Mouse (Mus musculus): Measurements from ENCODE around the gene Dnmt3a. TPM values are rescaled to one million over a fixed set of nuclear protein-coding genes. Genes with fewer than 3 reads are reported as not detected.

Gene Dnmt3a
- polyA plus RNA-seq, 1 experiment from 2014 or later, result 65.2 TPM

GRCm38 (mm10) chr12:3807548-3808395 lies 2.0 kb downstream of the Dnmt3a start:
- Histone ChIP-seq H3K36me3 (ENCODE audit: control insufficient read depth, insufficient read depth, low read length) (no peaks in the 10 kb centered on the region), H3K4me2 (ENCODE audit: low read depth, low read length) (peak overlapping the region; percentile 90), H3K4me1 (ENCODE audit: control insufficient read depth, insufficient read depth, low read length) (peaks cover 37% of the 10 kb centered on the region), H3K27ac (replicated peaks; ENCODE audit: low read depth, low read length) (peak overlapping the region; percentile 96), H3K9me3 (ENCODE audit: control insufficient read depth, low read length) (no peaks in the 10 kb centered on the region), H3K9ac (ENCODE audit: low read depth, low read length) (peak overlapping the region; percentile 96), H3K27me3 (replicated peaks; ENCODE audit: control insufficient read depth, insufficient read depth, low read length) (no peaks in the 10 kb centered on the region), H3K4me3 (ENCODE audit: low read depth, low read length) (peak overlapping the region; percentile 82)
- DNase-seq (ENCODE audit: low spot score), result peak; percentile 75
- 0% methylated on average over 7 of the region's 105 CpGs for WGBS
- peak; percentile 62 for ATAC-seq (ENCODE audit: low read depth)

GRCm38 (mm10) chr12:3808396-3808981 lies 2.7 kb downstream of the Dnmt3a start:
- Histone ChIP-seq H3K4me1 (ENCODE audit: control insufficient read depth, insufficient read depth, low read length) (peaks cover 37% of the 10 kb centered on the region), H3K9me3 (ENCODE audit: control insufficient read depth, low read length) (no peaks in the 10 kb centered on the region), H3K4me2 (ENCODE audit: low read depth, low read length) (peak overlapping the region; percentile 90), H3K9ac (ENCODE audit: low read depth, low read length) (peak overlapping the region; percentile 96), H3K27ac (replicated peaks; ENCODE audit: low read depth, low read length) (peak overlapping the region; percentile 96), H3K36me3 (ENCODE audit: control insufficient read depth, insufficient read depth, low read length) (no peaks in the 10 kb centered on the region), H3K4me3 (ENCODE audit: low read depth, low read length) (peak overlapping the region; percentile 82), H3K27me3 (replicated peaks; ENCODE audit: control insufficient read depth, insufficient read depth, low read length) (no peaks in the 10 kb centered on the region)
- ATAC-seq (ENCODE audit: low read depth) (0 out of 2 replicates have a peak, but pooled peaks have one; percentile 0), DNase-seq (ENCODE audit: low spot score) (peak; percentile 69)
- WGBS, result 3% methylated on average over 10 of the region's 10 CpGs

DNA sequence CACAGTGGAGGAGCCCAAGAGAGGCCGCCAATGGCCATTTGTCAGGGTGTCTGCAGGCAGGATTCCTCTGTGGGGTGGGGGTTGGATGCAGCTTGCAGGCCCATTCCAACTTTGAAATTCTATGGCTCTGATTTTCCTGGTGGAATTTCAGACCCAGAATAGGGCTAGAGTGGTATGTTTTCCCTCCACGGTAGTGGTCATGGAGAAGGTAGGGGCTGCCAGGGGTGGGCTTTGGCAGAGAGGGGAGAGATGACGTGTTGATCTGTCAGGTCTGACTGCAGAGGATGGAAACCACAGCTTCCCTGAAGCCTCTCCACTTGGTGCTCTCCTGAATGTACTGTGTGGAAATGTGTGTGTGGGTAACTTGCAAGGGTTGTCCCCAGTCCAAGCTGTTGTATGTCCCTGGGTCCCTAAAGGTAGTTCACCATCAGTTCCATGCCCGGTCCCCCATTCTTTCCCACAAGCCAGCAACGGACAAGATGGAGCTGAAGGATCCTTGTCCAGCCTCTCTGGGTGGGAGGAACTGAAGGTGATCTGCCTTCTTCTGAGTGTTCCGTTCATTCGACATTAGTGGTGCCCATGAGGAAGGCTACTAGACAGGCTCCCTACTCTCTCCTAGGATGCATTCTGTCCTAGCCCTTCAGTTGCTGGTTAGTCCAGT lies 3.8 kb downstream of the Dnmt3a start:
- no peak for ATAC-seq (ENCODE audit: low read depth)
- Histone ChIP-seq H3K27ac (replicated peaks; ENCODE audit: low read depth, low read length) (no peak overlapping the region), H3K4me3 (ENCODE audit: low read depth, low read length) (no peak overlapping the region), H3K4me1 (ENCODE audit: control insufficient read depth, insufficient read depth, low read length) (peaks cover 37% of the 10 kb centered on the region), H3K27me3 (replicated peaks; ENCODE audit: control insufficient read depth, insufficient read depth, low read length) (no peaks in the 10 kb centered on the region), H3K9me3 (ENCODE audit: control insufficient read depth, low read length) (no peaks in the 10 kb centered on the region), H3K9ac (ENCODE audit: low read depth, low read length) (no peak overlapping the region), H3K4me2 (ENCODE audit: low read depth, low read length) (peak overlapping the region; percentile 90), H3K36me3 (ENCODE audit: control insufficient read depth, insufficient read depth, low read length) (no peaks in the 10 kb centered on the region)
- no peak for DNase-seq (ENCODE audit: low spot score)
- 64% methylated on average over 7 of the region's 7 CpGs for WGBS

DNA sequence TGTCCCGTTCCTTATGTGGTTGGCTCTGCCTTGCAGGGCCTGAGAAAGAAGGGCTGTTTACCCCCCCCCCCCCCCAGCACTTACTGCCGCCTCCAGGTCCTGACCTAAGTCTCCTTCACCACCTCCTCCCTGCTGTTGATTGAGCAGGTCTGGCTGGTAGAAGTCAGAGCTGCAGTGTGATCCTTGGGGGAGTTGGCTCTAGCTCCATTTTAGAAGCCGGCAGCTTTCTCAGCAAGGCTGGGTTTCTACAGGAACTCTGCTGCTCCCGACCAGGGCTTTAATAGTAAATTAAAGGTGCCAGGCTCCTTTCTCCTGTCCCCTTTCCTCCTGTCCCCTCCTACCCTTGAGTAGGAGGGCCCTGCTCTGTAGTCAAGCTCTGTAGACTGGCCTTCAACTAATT lies 4.6 kb downstream of the Dnmt3a start:
- H3K27ac ChIP-seq (replicated peaks; ENCODE audit: low read depth, low read length), result peak overlapping the region; percentile 65
- H3K9me3 ChIP-seq (ENCODE audit: control insufficient read depth, low read length), result no peaks in the 10 kb centered on the region
- peaks cover 39% of the 10 kb centered on the region for H3K4me1 ChIP-seq (ENCODE audit: control insufficient read depth, insufficient read depth, low read length)
- H3K4me3 ChIP-seq (ENCODE audit: low read depth, low read length), result no peak overlapping the region
- no peak for ATAC-seq (ENCODE audit: low read depth)
- DNase-seq (ENCODE audit: low spot score), result no peak
- 17% methylated on average over 4 of the region's 4 CpGs for WGBS
- H3K36me3 ChIP-seq (ENCODE audit: control insufficient read depth, insufficient read depth, low read length), result no peaks in the 10 kb centered on the region
- H3K9ac ChIP-seq (ENCODE audit: low read depth, low read length), result no peak overlapping the region
- H3K4me2 ChIP-seq (ENCODE audit: low read depth, low read length), result peak overlapping the region; percentile 90
- H3K27me3 ChIP-seq (replicated peaks; ENCODE audit: control insufficient read depth, insufficient read depth, low read length), result no peaks in the 10 kb centered on the region

GRCm38 (mm10) chr12:3811596-3811995 lies 5.8 kb downstream of the Dnmt3a start:
- H3K9me3 ChIP-seq (ENCODE audit: control insufficient read depth, low read length), result no peaks in the 10 kb centered on the region
- WGBS, result 37% methylated on average over 5 of the region's 5 CpGs
- ATAC-seq (ENCODE audit: low read depth), result no peak
- no peak overlapping the region for H3K4me3 ChIP-seq (ENCODE audit: low read depth, low read length)
- H3K4me1 ChIP-seq (ENCODE audit: control insufficient read depth, insufficient read depth, low read length), result peaks cover 40% of the 10 kb centered on the region
- H3K4me2 ChIP-seq (ENCODE audit: low read depth, low read length), result peak overlapping the region; percentile 19; the same call in 1 of the 2 replicates
- no peaks in the 10 kb centered on the region for H3K27me3 ChIP-seq (replicated peaks; ENCODE audit: control insufficient read depth, insufficient read depth, low read length)
- H3K36me3 ChIP-seq (ENCODE audit: control insufficient read depth, insufficient read depth, low read length), result no peaks in the 10 kb centered on the region
- no peak overlapping the region for H3K27ac ChIP-seq (replicated peaks; ENCODE audit: low read depth, low read length)
- DNase-seq (ENCODE audit: low spot score), result no peak
- no peak overlapping the region for H3K9ac ChIP-seq (ENCODE audit: low read depth, low read length)

DNA sequence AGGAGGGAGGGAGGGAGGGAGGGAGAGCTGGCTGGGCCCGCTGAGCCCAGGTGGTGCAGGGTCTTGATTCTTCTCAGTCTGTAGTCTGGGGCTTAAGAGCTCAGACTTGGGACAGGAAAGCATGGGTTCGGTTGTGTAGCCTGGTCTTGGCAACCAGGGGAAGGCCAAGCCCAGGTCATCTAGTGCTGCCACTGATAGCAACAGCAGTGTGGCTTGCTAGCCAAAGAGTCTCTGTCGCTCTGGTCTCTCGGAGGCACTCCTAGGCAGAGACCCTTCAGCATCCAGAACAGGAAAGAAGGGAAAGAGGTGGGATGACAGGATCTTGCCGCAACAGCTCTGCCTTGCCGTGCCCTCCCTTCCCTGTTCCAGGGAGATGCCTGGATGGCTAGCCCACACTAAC lies 6.4 kb downstream of the Dnmt3a start:
- Histone ChIP-seq H3K9ac (ENCODE audit: low read depth, low read length) (no peak overlapping the region), H3K4me3 (ENCODE audit: low read depth, low read length) (no peak overlapping the region), H3K4me2 (ENCODE audit: low read depth, low read length) (no peak overlapping the region), H3K4me1 (ENCODE audit: control insufficient read depth, insufficient read depth, low read length) (peaks cover 44% of the 10 kb centered on the region), H3K27me3 (replicated peaks; ENCODE audit: control insufficient read depth, insufficient read depth, low read length) (no peaks in the 10 kb centered on the region), H3K36me3 (ENCODE audit: control insufficient read depth, insufficient read depth, low read length) (no peaks in the 10 kb centered on the region), H3K27ac (replicated peaks; ENCODE audit: low read depth, low read length) (no peak overlapping the region), H3K9me3 (ENCODE audit: control insufficient read depth, low read length) (no peaks in the 10 kb centered on the region)
- DNase-seq (ENCODE audit: low spot score), result no peak
- WGBS, result 44% methylated on average over 5 of the region's 6 CpGs
- no peak for ATAC-seq (ENCODE audit: low read depth)

- H3K27ac ChIP-seq (replicated peaks; ENCODE audit: low read depth, low read length), result no peak overlapping the region
- DNase-seq (ENCODE audit: low spot score) (no peak), ATAC-seq (ENCODE audit: low read depth) (no peak)
- H3K4me1 ChIP-seq (ENCODE audit: control insufficient read depth, insufficient read depth, low read length), result peaks cover 50% of the 10 kb centered on the region
- H3K4me3 ChIP-seq (ENCODE audit: low read depth, low read length), result no peak overlapping the region
- WGBS, result 94% methylated on average over 8 of the region's 8 CpGs
- H3K27me3 ChIP-seq (replicated peaks; ENCODE audit: control insufficient read depth, insufficient read depth, low read length), result no peaks in the 10 kb centered on the region
- H3K9ac ChIP-seq (ENCODE audit: low read depth, low read length), result no peak overlapping the region
- H3K9me3 ChIP-seq (ENCODE audit: control insufficient read depth, low read length), result no peaks in the 10 kb centered on the region
- H3K36me3 ChIP-seq (ENCODE audit: control insufficient read depth, insufficient read depth, low read length), result no peaks in the 10 kb centered on the region; the same call in 1 of the 2 replicates
- no peak overlapping the region for H3K4me2 ChIP-seq (ENCODE audit: low read depth, low read length)
These were observed 7.3 kb downstream of the Dnmt3a start for GRCm38 (mm10) chr12:3813138-3813537.

- Histone ChIP-seq H3K27me3 (replicated peaks; ENCODE audit: control insufficient read depth, insufficient read depth, low read length) (no peaks in the 10 kb centered on the region), H3K9me3 (ENCODE audit: control insufficient read depth, low read length) (no peaks in the 10 kb centered on the region), H3K9ac (ENCODE audit: low read depth, low read length) (no peak overlapping the region), H3K4me3 (ENCODE audit: low read depth, low read length) (no peak overlapping the region), H3K4me1 (ENCODE audit: control insufficient read depth, insufficient read depth, low read length) (peaks cover 46% of the 10 kb centered on the region), H3K36me3 (ENCODE audit: control insufficient read depth, insufficient read depth, low read length) (no peaks in the 10 kb centered on the region; the same call in 1 of the 2 replicates), H3K27ac (replicated peaks; ENCODE audit: low read depth, low read length) (no peak overlapping the region), H3K4me2 (ENCODE audit: low read depth, low read length) (no peak overlapping the region)
- ATAC-seq (ENCODE audit: low read depth) (no peak), DNase-seq (ENCODE audit: low spot score) (no peak)
- 52% methylated on average over 6 of the region's 6 CpGs for WGBS
These were observed 9.6 kb downstream of the Dnmt3a start for GRCm38 (mm10) chr12:3815386-3815785.

Data from embryonic facial prominence, embryonic 14.5 days (tissue).